Mouse (Mus musculus) myocyte (in vitro differentiated cells): ENCODE data around the gene Lrg1. TPM values are rescaled to one million over a fixed set of nuclear protein-coding genes. Genes with fewer than 3 reads are reported as not detected.

Experiments
- H3K27me3 ChIP-seq: one replicate; pipeline ENCODE4 v1.6.1; 2011; ENCODE audit not compliant: control insufficient read depth, insufficient read depth, insufficient read length
- H3K36me3 ChIP-seq: one replicate; pipeline ENCODE4 v1.6.1; 2011; ENCODE audit not compliant: control insufficient read depth, insufficient read depth
- H3K4me2 ChIP-seq: one replicate; pipeline ENCODE4 v1.6.1; 2011; ENCODE audit warnings: low read depth, control low read depth
- H3K4me3 ChIP-seq: one replicate; pipeline ENCODE4 v1.5.1; 2011; ENCODE audit warnings: mild to moderate bottlenecking, control low read depth, moderate library complexity
- H3K79me2 ChIP-seq: one replicate; pipeline ENCODE4 v1.6.1; 2011; ENCODE audit not compliant: control insufficient read depth, insufficient read depth
- H3ac ChIP-seq: one replicate; pipeline ENCODE4 v1.6.1; 2011; ENCODE audit not compliant: control insufficient read depth, insufficient read length
- CEBPB ChIP-seq: IDR thresholded peaks from 2 replicates; pipeline ENCODE4 v1.6.1; 2011; ENCODE audit warnings: mild to moderate bottlenecking, moderate library complexity; ENCODE audit not compliant: poor library complexity, insufficient read depth, severe bottlenecking
- E2F4 ChIP-seq: IDR thresholded peaks from one replicate; pipeline ENCODE4 v1.6.1; 2011; ENCODE audit warnings: mild to moderate bottlenecking, control low read depth, moderate library complexity; ENCODE audit not compliant: insufficient read depth
- MAX ChIP-seq: IDR thresholded peaks from one replicate; pipeline ENCODE4 v1.6.1; 2011; ENCODE audit warnings: low read depth, mild to moderate bottlenecking, control low read depth
- MYOD1 ChIP-seq, 3 experiments: IDR thresholded peaks; one replicate each; pipeline ENCODE4 v1.6.1; 2011; ENCODE audit warnings: control low read depth in 2 of 3, low read depth in 2 of 3, mild to moderate bottlenecking in 2 of 3, moderate library complexity in 1 of 3; ENCODE audit not compliant: insufficient read length in 2 of 3, control insufficient read depth in 1 of 3
- MYOG ChIP-seq, 3 experiments: IDR thresholded peaks; one replicate each; pipeline ENCODE4 v1.6.1; 2011; ENCODE audit warnings: control low read depth in 2 of 3, low read depth in 2 of 3, mild to moderate bottlenecking in 2 of 3; ENCODE audit not compliant: insufficient read length in 2 of 3, control insufficient read depth in 1 of 3, insufficient read depth in 1 of 3
- POLR2A ChIP-seq: IDR thresholded peaks from one replicate; pipeline ENCODE4 v1.6.1; 2011; ENCODE audit warnings: low read depth, mild to moderate bottlenecking, control low read depth, moderate library complexity; ENCODE audit not compliant: insufficient read length
- POLR2AphosphoS2 ChIP-seq: IDR thresholded peaks from one replicate; pipeline ENCODE4 v1.6.1; 2011; ENCODE audit warnings: low read depth, control low read depth; ENCODE audit not compliant: insufficient read length
- REST ChIP-seq: IDR thresholded peaks from one replicate; pipeline ENCODE4 v1.6.1; 2011; ENCODE audit warnings: mild to moderate bottlenecking, control low read depth, moderate library complexity; ENCODE audit not compliant: insufficient read depth, insufficient read length
- SRF ChIP-seq: IDR thresholded peaks from one replicate; pipeline ENCODE4 v1.6.1; 2011; ENCODE audit warnings: low read depth; ENCODE audit not compliant: control insufficient read depth, insufficient read length
- TCF12 ChIP-seq: IDR thresholded peaks from one replicate; pipeline ENCODE4 v1.6.1; 2011; ENCODE audit warnings: mild to moderate bottlenecking, control low read depth; ENCODE audit not compliant: poor library complexity, insufficient read depth, severe bottlenecking
- TCF3 ChIP-seq: IDR thresholded peaks from one replicate; pipeline ENCODE4 v1.6.1; 2011; ENCODE audit warnings: low read depth, control low read depth; ENCODE audit not compliant: insufficient read length
- USF1 ChIP-seq: IDR thresholded peaks from one replicate; pipeline ENCODE4 v1.6.1; 2011; ENCODE audit warnings: low read depth, mild to moderate bottlenecking, control low read depth, moderate library complexity
- polyA plus RNA-seq: library from polyadenylated mRNA; unstranded; fragments of >200 nt; fragmentation: generic; extraction: Trizol; gene quantifications from one replicate; pipeline ENCODE4 v1.2.1, GENCODE M21; 2012; ENCODE audit warnings: missing spikeins

The Lrg1 gene
- polyA plus RNA-seq, 1 experiment, result 0.04 TPM

DNA sequence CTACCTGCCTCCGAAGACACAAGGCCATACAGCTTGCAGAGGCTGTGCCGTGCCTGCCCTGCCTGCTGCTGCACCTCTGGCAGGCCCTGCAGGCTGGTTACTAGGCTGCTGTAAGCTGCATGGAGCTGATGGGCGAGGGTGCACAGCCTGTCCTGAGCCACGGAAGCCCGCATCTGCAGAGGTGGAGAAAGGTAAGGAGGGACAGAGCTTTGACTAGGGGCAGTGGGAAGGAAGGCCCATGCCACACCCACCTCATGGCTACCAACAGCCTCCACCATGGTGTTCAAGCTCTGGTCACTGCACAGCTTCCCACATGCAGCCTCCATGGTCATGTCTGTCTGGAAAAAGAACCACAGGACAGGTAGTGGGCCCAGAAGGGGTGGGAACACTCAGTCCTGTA is 19.6 kb downstream of the Lrg1 start:
- Histone ChIP-seq H3ac (no peak overlapping the region), H3K27me3 (no peaks in the 10 kb centered on the region)
- TF ChIP-seq TCF12, result no peak
- TF ChIP-seq E2F4, result no peak
- TF ChIP-seq POLR2A, result no peak

GRCm38 (mm10) chr17:56100811-56101210 is 21.0 kb downstream of the Lrg1 start:
- Histone ChIP-seq H3K36me3 (peaks cover 3% of the 10 kb centered on the region), H3K4me2 (no peak overlapping the region), H3ac (no peak overlapping the region), H3K79me2 (no peaks in the 10 kb centered on the region), H3K27me3 (no peaks in the 10 kb centered on the region), H3K4me3 (no peak overlapping the region)
- TF ChIP-seq MYOD1 (IDR thresholded peaks at IDR 0.05; ENCODE audit: control insufficient read depth in 1 of 3, insufficient read length in 2 of 3, low read depth in 2 of 3) (peak in 1 of 3 experiments; percentile 4), POLR2AphosphoS2 (no peak)

More for the DNA sequence above, 19.6 kb downstream of the Lrg1 start:
- Histone ChIP-seq H3K4me3 (no peak overlapping the region), H3K4me2 (no peak overlapping the region), H3K79me2 (no peaks in the 10 kb centered on the region), H3K36me3 (peaks cover 3% of the 10 kb centered on the region)

DNA sequence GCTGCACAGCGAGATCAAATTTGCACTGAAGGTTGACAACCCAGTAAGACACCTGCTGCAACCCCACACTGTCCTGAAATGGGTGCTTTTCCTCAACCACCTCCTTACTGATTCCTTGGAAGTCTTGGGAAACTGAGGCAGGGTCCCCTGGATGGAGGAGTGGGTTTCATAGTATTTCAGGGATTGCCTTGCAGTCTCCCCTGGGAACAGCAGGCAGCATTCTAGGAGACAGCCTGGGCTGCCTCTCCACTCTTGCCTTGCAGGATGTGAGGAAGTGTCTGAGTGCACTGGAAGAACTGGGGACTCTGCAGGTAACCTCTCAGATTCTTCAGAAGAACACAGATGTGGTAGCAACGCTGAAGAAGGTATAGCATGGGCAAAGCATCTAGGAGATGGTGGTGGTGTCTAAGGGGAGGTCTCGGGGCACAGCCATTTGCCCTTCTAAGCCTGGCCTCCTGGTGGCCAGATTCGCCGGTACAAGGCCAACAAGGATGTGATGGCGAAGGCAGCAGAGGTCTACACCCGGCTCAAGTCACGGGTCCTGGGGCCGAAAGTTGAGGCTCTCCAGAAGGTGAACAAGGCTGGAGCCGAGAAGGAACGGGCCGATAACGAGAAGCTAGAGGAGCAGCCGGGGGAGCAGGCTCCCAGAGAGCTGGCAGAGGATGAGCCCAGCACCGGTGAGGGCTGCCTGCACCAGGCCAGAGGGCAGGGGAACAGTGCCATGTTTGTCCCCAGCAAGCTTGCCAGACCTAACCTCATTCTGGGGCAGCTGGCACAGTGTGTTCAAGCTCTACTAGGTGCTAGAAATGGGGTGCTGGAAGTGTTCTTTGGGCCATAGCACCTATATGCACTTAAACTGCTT is 22.9 kb downstream of the Lrg1 start:
- no peak for TF ChIP-seq USF1
- TF ChIP-seq MAX, result no peak
- TF ChIP-seq TCF3, result no peak
- no peak for TF ChIP-seq E2F4
- TF ChIP-seq TCF12, result no peak
- TF ChIP-seq POLR2AphosphoS2, result no peak
- no peak for TF ChIP-seq MYOD1 (IDR thresholded peaks at IDR 0.05; ENCODE audit: control insufficient read depth in 1 of 3, insufficient read length in 2 of 3, low read depth in 2 of 3)
- no peak for TF ChIP-seq MYOG (IDR thresholded peaks at IDR 0.05; ENCODE audit: control insufficient read depth in 1 of 3, insufficient read depth in 1 of 3, insufficient read length in 2 of 3, low read depth in 2 of 3)
- TF ChIP-seq SRF, result no peak
- TF ChIP-seq POLR2A, result no peak

GRCm38 (mm10) chr17:56098180-56098579 is 23.6 kb downstream of the Lrg1 start:
- Histone ChIP-seq H3K79me2 (no peaks in the 10 kb centered on the region), H3K27me3 (no peaks in the 10 kb centered on the region), H3ac (no peak overlapping the region), H3K4me3 (no peak overlapping the region), H3K36me3 (peaks cover 3% of the 10 kb centered on the region), H3K4me2 (no peak overlapping the region)
- TF ChIP-seq CEBPB (no peak), USF1 (no peak), MYOD1 (IDR thresholded peaks at IDR 0.05; ENCODE audit: control insufficient read depth in 1 of 3, insufficient read length in 2 of 3, low read depth in 2 of 3) (no peak), E2F4 (no peak), TCF12 (no peak), TCF3 (no peak), REST (no peak)

More for the DNA sequence above, 22.9 kb downstream of the Lrg1 start:
- H3K27me3 ChIP-seq, result no peaks in the 10 kb centered on the region
- no peak overlapping the region for H3K4me3 ChIP-seq
- H3K4me2 ChIP-seq, result no peak overlapping the region
- no peak overlapping the region for H3ac ChIP-seq
- no peaks in the 10 kb centered on the region for H3K79me2 ChIP-seq
- H3K36me3 ChIP-seq, result peaks cover 3% of the 10 kb centered on the region

- no peaks in the 10 kb centered on the region for H3K27me3 ChIP-seq
- TF ChIP-seq TCF12 (no peak), REST (no peak), MYOG (IDR thresholded peaks at IDR 0.05; ENCODE audit: control insufficient read depth in 1 of 3, insufficient read depth in 1 of 3, insufficient read length in 2 of 3, low read depth in 2 of 3) (no peak)
- H3K4me2 ChIP-seq, result no peak overlapping the region
- no peak overlapping the region for H3ac ChIP-seq
- H3K36me3 ChIP-seq, result no peaks in the 10 kb centered on the region
- H3K79me2 ChIP-seq, result no peaks in the 10 kb centered on the region
- no peak overlapping the region for H3K4me3 ChIP-seq
Measured at GRCm38 (mm10) chr17:56096883-56097282, 24.9 kb downstream of the Lrg1 start.

DNA sequence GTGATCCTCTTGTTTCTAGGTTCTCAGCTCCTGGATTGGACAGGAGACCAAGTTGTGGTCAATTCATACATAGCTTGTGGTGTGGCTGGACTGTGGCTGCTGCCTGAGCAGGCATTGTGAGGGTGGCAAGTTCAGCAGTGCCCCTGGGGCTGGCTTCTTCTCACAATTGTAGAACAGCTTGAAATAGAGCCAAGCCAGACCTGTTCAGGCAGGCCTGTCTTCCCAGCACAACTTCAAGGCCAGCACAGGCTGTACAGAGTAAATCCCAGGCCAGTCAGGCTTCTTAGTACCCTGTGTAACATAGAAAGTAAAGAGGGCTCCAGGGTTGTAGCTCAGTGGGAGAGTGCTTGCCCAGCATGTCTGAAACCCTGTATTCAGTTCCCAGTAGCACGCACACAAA is 29.0 kb downstream of the Lrg1 start:
- no peak overlapping the region for H3ac ChIP-seq
- H3K36me3 ChIP-seq, result peaks cover 8% of the 10 kb centered on the region
- no peaks in the 10 kb centered on the region for H3K79me2 ChIP-seq
- H3K4me2 ChIP-seq, result no peak overlapping the region
- H3K27me3 ChIP-seq, result no peaks in the 10 kb centered on the region
- TF ChIP-seq POLR2A (no peak), TCF3 (no peak), CEBPB (no peak), E2F4 (no peak), REST (no peak), SRF (no peak), MYOG (IDR thresholded peaks at IDR 0.05; ENCODE audit: control insufficient read depth in 1 of 3, insufficient read depth in 1 of 3, insufficient read length in 2 of 3, low read depth in 2 of 3) (no peak), USF1 (no peak), MAX (no peak), TCF12 (no peak), POLR2AphosphoS2 (no peak)
- H3K4me3 ChIP-seq, result no peak overlapping the region
